Mouse (Mus musculus) neural tube, embryonic 15.5 days (tissue): ENCODE measurements at regions not wholly inside any gene's neighbourhood (a gene's known extent, or its start where the extent isn't known, plus 50 kb on each side); places are given as distances from the start of the nearest gene placed in this dataset.

Experiments
- ATAC-seq: fragments of 200-750 bp; cut with Nextera tagmentation; 2 replicates; pipeline ENCODE4 v1.8.0; 2017; ENCODE audit warnings: mild to moderate bottlenecking, moderate TSS enrichment, moderate library complexity; ENCODE audit not compliant: low FRiP score
- H3K27ac ChIP-seq: fragments of 300-500 bp; sonication (generic); replicated peaks from 2 replicates; pipeline ENCODE4 v1.5.1; 2015; ENCODE audit warnings: mild to moderate bottlenecking, inconsistent platforms
- H3K27me3 ChIP-seq: fragments of 300-500 bp; sonication (generic); replicated peaks from 2 replicates; pipeline ENCODE4 v1.6.1; 2015; ENCODE audit warnings: inconsistent platforms
- H3K36me3 ChIP-seq: fragments of 300-500 bp; sonication (generic); 2 replicates; pipeline ENCODE4 v1.6.1; 2015; ENCODE audit warnings: inconsistent platforms
- H3K4me1 ChIP-seq: fragments of 300-500 bp; sonication (generic); 2 replicates; pipeline ENCODE4 v1.6.1; 2015; ENCODE audit warnings: inconsistent platforms
- H3K4me2 ChIP-seq: fragments of 300-500 bp; sonication (generic); 2 replicates; pipeline ENCODE4 v1.6.1; 2015; ENCODE audit warnings: inconsistent platforms, mild to moderate bottlenecking, moderate library complexity
- H3K4me3 ChIP-seq: fragments of 300-500 bp; sonication (generic); replicated peaks from 2 replicates; pipeline ENCODE4 v1.5.1; 2015; ENCODE audit warnings: mild to moderate bottlenecking, inconsistent platforms
- H3K9ac ChIP-seq: fragments of 300-500 bp; sonication (generic); replicated peaks from 2 replicates; pipeline ENCODE4 v1.6.1; 2015; ENCODE audit warnings: mild to moderate bottlenecking, inconsistent platforms
- H3K9me3 ChIP-seq: fragments of 300-500 bp; sonication (generic); replicated peaks from 2 replicates; pipeline ENCODE4 v1.6.1; 2016; ENCODE audit warnings: inconsistent platforms
- WGBS: fragments of 180-500 bp; shearing (Covaris S2); methylation state at CpG from one replicate; pipeline ENCODE4 v1.1.7; 2015; ENCODE audit warnings: mixed read lengths; 5-methylcytosine and 5-hydroxymethylcytosine counted together

DNA sequence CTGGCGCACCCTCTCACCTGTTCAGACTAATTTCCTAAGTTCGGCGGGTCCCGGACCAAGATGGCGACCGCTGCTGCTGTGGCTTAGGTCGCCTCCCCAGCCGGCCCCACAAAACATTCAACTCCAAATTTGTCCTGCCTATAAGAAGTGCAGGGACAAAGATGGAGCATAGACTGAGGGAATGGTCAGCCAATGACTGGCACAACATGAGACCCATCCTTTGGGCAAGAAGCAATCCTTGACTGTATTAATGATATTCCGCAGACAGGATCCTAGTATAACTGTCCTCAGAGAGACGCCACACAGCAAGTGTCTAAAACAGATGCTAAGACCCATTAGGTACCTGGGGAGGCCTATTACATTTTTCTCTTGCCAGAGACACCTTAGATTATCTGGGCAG lies 1151.3 kb downstream of the Gsdmc2 start:
- Histone ChIP-seq H3K9me3 (no peaks in the 10 kb centered on the region), H3K4me2 (no peak overlapping the region), H3K9ac (no peak overlapping the region), H3K4me3 (no peak overlapping the region), H3K36me3 (no peaks in the 10 kb centered on the region), H3K27ac (no peak overlapping the region), H3K27me3 (no peaks in the 10 kb centered on the region), H3K4me1 (no peaks in the 10 kb centered on the region)
- no peak for ATAC-seq
- 96% methylated on average over 9 of the region's 10 CpGs for WGBS

DNA sequence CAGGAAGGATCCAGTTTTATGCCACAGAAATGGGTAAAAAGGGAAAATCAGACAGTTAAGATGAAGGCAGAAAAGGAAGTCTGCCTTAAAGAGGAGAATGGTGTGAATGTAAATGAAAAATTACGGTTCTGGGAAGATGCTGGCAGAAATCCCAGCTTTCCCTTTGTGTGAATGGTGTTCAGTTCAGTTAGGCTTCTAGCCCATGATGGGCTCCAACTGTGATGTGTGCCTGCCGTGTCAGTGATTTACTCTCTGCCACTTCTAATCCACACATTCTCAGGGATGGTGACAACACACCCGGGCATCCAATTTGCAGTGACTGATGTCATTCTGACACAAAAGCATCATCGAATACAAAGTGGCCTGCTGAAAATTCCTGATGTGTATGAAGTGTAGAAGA lies 1171.6 kb downstream of the Gsdmc2 start:
- Histone ChIP-seq H3K4me2 (no peak overlapping the region), H3K4me1 (no peaks in the 10 kb centered on the region), H3K9ac (no peak overlapping the region), H3K27ac (no peak overlapping the region), H3K9me3 (no peaks in the 10 kb centered on the region), H3K4me3 (no peak overlapping the region), H3K27me3 (no peaks in the 10 kb centered on the region), H3K36me3 (no peaks in the 10 kb centered on the region)
- ATAC-seq = no peak
- 40% methylated on average over 4 of the region's 4 CpGs for WGBS

DNA sequence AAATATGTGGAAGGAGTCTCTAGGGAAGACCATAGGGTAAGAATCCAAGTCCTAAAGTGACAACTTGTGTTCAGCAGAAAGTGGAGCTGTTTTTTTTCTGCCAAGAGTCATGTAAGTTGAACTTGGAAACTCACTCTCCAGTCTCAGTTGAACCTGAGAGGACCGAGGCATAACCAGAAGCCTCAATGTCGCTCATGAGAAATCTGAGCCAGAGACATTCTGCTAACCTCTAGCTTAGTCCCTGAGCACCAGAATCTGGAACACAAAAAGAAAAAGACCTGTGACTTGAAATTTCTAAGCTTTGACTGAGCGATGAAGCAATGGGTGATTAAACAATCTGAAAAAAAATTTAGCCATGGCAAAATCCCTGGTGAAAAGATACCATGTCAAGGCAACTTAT lies 1175.0 kb downstream of the Gsdmc2 start:
- no peak overlapping the region for H3K4me3 ChIP-seq
- ATAC-seq = no peak
- no peak overlapping the region for H3K9ac ChIP-seq
- no peak overlapping the region for H3K27ac ChIP-seq
- H3K9me3 ChIP-seq = no peaks in the 10 kb centered on the region
- no peaks in the 10 kb centered on the region for H3K4me1 ChIP-seq
- 89% methylated on average over 3 of the region's 3 CpGs for WGBS
- H3K4me2 ChIP-seq = no peak overlapping the region
- H3K27me3 ChIP-seq = no peaks in the 10 kb centered on the region
- no peaks in the 10 kb centered on the region for H3K36me3 ChIP-seq

DNA sequence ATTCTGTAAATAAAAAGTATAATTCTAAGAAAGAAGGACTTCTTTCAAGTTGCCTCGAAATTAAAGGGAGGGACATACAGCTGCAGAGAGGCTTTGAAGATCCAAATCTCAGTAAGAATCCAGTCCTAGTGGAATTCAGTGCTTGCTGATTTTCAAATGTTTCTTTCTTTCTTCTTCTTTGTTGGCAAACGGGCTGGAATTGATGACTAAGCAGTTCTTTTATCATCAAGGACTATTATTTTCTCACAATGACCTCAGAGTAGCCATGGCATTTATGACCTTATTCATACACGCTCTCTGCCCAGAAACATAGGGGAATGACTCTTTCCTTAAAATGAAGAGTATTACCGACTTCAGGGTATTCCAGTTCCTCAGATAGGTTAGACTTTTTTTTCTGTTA lies 1185.9 kb downstream of the Gsdmc2 start:
- no peak for ATAC-seq
- Histone ChIP-seq H3K27ac (no peak overlapping the region), H3K4me3 (no peak overlapping the region), H3K4me1 (no peaks in the 10 kb centered on the region), H3K36me3 (no peaks in the 10 kb centered on the region), H3K4me2 (no peak overlapping the region), H3K27me3 (no peaks in the 10 kb centered on the region), H3K9ac (no peak overlapping the region), H3K9me3 (no peaks in the 10 kb centered on the region)
- WGBS = 22% methylated on average over 4 of the region's 4 CpGs

DNA sequence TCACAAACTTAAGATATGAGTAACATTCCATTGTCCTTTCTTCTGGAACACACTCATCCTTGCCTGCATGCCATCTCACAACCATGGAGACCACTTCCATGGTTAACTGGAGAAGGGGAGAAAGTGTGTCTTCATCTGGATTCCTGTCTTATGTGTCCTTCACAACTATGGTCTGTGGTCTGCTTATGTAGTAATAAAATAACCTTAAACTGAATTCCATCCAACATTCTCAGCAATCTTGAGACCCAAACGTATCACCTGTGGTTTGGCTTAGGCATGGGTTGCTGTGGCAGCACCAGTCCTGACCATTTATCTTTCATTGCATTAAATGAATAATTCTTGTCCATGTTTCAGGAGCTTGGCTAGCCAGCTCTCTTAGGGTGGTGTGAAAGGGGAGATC lies 1186.3 kb downstream of the Gsdmc2 start:
- Histone ChIP-seq H3K4me1 (no peaks in the 10 kb centered on the region), H3K4me3 (no peak overlapping the region), H3K27me3 (no peaks in the 10 kb centered on the region), H3K4me2 (no peak overlapping the region), H3K27ac (no peak overlapping the region), H3K9ac (no peak overlapping the region), H3K9me3 (no peaks in the 10 kb centered on the region), H3K36me3 (no peaks in the 10 kb centered on the region)
- 75% methylated on average over 1 of the region's 1 CpGs for WGBS
- ATAC-seq = no peak

DNA sequence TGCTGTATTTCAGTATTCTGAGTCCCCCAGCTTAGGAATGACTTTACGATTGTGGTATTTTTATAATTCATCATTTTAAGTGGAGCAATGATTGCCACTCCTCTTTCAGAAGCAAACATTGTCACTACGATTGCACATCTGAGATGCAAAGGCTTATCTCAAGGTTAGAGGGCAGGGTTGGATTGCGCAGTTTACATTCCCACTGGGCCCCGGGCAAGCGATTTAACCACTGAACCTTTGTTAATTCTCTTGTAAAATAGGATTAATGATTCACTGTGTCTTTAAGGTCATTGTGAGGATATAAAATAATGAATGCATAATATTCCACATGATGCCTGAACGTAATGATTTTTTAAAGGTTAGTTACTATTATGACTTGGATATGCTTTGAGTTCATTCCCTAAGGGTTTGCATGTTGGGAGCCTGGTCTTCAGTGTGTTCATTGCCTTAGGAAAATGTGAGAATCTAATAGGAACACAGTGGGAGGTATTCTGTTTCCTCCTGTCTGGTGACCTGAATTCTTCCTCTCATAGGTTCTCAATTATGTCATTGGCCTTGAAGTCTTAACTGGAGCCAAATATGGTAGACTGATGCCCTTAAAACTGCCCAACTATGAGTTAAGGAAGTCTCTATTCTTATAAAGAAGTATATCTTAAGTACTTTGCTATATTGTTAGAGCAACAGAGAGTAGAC lies 1198.4 kb downstream of the Gsdmc2 start:
- no peak overlapping the region for H3K4me2 ChIP-seq
- H3K9ac ChIP-seq = no peak overlapping the region
- no peak overlapping the region for H3K27ac ChIP-seq
- no peak overlapping the region for H3K4me3 ChIP-seq
- 71% methylated on average over 6 of the region's 6 CpGs for WGBS
- no peak for ATAC-seq
- no peaks in the 10 kb centered on the region for H3K4me1 ChIP-seq
- no peaks in the 10 kb centered on the region for H3K36me3 ChIP-seq
- H3K9me3 ChIP-seq = no peaks in the 10 kb centered on the region
- no peaks in the 10 kb centered on the region for H3K27me3 ChIP-seq

DNA sequence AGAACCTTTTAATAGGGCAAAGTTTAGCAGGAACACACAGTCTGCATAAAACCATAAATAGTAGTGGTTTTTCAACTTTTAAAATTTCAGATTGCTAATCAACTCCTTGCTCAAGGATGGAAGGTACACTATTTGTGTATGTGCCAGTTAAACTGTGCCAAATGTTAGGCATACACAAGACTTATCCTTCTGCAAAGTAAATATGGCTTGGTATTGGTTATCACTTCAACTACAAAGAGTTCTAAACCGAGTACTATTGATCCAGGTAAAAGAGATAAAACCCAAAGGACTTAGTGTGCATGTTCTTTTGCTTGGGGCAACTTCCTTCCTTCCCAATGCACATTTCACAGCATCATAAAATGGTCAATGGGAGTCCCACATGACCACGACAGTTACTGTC lies 1200.2 kb downstream of the Gsdmc2 start:
- ATAC-seq = no peak
- H3K9me3 ChIP-seq = no peaks in the 10 kb centered on the region
- WGBS = 79% methylated on average over 2 of the region's 2 CpGs
- H3K27me3 ChIP-seq = no peaks in the 10 kb centered on the region
- no peak overlapping the region for H3K4me3 ChIP-seq
- H3K9ac ChIP-seq = no peak overlapping the region
- no peaks in the 10 kb centered on the region for H3K36me3 ChIP-seq
- H3K27ac ChIP-seq = no peak overlapping the region
- no peak overlapping the region for H3K4me2 ChIP-seq
- no peaks in the 10 kb centered on the region for H3K4me1 ChIP-seq

DNA sequence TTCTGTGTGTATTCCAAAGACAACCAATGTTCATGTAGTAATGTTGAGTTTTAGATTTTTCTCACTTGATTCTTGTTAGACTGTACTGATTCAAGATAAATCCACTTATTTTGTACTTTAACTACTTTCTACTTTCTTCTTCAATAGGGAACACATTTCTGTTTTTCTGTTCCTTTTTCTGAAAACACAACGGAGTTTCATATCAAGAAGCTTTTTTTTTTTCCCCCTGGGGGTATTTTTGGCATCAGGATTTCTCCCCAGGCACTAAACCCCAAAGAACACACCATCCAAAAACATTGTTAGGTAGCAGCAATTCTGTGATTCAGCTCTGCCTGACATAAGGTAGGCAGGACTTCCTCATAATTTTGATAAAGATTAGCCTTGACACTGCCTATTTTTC lies 1200.7 kb downstream of the Gsdmc2 start:
- Histone ChIP-seq H3K9me3 (no peaks in the 10 kb centered on the region), H3K4me1 (no peaks in the 10 kb centered on the region), H3K27ac (no peak overlapping the region), H3K27me3 (no peaks in the 10 kb centered on the region), H3K4me3 (no peak overlapping the region), H3K4me2 (no peak overlapping the region), H3K9ac (no peak overlapping the region), H3K36me3 (no peaks in the 10 kb centered on the region)
- ATAC-seq = no peak
- 56% methylated on average over 1 of the region's 1 CpGs for WGBS

DNA sequence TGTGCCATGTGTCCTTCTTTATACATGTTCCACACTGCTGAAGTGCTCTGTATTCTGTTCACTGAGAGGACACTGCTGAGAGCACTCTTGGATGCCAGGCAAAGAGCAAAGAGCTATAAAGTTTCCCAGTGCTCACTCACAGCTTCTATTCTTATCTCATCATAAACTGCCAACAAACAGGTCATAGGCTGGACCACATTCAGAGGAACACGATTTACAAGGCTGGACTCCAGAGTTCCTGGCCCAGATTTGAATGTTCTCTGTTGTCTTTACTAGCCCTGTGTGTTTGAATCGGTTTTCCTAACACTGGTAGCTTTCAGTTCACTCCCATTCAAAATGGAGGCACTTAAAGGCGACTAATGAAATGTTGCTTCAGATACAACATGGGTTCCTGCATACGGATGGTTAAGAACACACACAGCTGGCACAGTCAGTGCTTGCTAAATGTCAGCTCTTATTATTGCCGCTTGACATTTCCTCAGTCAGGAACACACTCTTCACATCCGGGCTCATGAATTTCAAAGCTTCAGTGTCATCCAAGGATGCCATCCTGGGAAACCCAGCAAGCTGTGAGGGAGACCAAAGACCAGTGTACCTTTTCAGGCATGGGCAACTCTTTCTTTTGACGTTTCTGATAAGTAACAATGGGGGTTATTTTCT lies 1203.8 kb downstream of the Gsdmc2 start:
- Histone ChIP-seq H3K9me3 (no peaks in the 10 kb centered on the region), H3K27ac (no peak overlapping the region)
- ATAC-seq = no peak

DNA sequence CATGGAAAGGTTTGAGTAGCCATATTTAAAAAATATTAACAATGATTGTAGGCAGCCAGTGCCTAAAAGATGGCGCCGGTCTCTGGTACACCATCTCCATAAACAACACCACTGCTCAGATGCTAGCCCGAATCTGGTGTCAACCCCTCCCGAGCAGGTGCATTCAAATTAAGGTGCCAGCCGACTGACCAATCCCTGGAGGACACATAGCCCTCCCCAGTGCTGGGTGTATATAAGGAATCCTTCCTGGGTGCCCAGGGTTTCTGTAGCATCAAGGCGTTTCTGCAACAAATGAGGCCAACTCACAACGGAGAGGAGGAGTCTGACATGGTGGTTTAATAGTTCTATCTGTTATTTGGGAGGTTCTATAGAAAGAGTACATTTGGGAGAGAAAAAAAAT lies 1219.6 kb downstream of the Gsdmc2 start:
- H3K27me3 ChIP-seq = no peaks in the 10 kb centered on the region
- no peak overlapping the region for H3K27ac ChIP-seq
- H3K9me3 ChIP-seq = no peaks in the 10 kb centered on the region
- no peak for ATAC-seq
- 94% methylated on average over 7 of the region's 7 CpGs for WGBS
- H3K4me2 ChIP-seq = no peak overlapping the region
- no peak overlapping the region for H3K9ac ChIP-seq
- no peaks in the 10 kb centered on the region for H3K4me1 ChIP-seq
- H3K36me3 ChIP-seq = no peaks in the 10 kb centered on the region
- no peak overlapping the region for H3K4me3 ChIP-seq

More for the DNA sequence above, 1203.8 kb downstream of the Gsdmc2 start:
- H3K4me3 ChIP-seq = no peak overlapping the region
- 78% methylated on average over 7 of the region's 7 CpGs for WGBS
- no peak overlapping the region for H3K9ac ChIP-seq
- no peaks in the 10 kb centered on the region for H3K36me3 ChIP-seq
- no peaks in the 10 kb centered on the region for H3K4me1 ChIP-seq
- H3K4me2 ChIP-seq = no peak overlapping the region
- H3K27me3 ChIP-seq = no peaks in the 10 kb centered on the region

DNA sequence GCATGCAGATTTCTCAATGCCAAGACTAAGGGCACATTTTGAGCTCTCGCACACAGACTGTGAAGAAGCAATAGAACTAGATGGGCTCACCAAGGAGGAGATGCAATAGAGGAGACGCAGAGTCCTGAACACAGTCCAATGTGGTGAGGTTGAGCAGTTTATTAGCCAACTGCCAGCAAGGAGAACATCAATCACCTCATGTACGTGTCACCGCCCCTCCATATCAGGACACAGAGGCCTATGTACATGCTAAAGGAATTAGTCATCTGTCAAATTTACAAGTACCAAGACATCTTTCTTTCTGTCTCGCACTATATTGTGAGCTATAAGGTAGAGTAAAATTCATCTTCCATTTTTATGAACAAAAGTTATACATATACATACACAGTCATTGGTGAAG lies 1228.9 kb downstream of the Gsdmc2 start:
- Histone ChIP-seq H3K36me3 (no peaks in the 10 kb centered on the region), H3K9ac (no peak overlapping the region), H3K4me1 (no peaks in the 10 kb centered on the region), H3K9me3 (no peaks in the 10 kb centered on the region), H3K27ac (no peak overlapping the region), H3K27me3 (no peaks in the 10 kb centered on the region), H3K4me3 (no peak overlapping the region), H3K4me2 (no peak overlapping the region)
- WGBS = 93% methylated on average over 5 of the region's 5 CpGs
- no peak for ATAC-seq

DNA sequence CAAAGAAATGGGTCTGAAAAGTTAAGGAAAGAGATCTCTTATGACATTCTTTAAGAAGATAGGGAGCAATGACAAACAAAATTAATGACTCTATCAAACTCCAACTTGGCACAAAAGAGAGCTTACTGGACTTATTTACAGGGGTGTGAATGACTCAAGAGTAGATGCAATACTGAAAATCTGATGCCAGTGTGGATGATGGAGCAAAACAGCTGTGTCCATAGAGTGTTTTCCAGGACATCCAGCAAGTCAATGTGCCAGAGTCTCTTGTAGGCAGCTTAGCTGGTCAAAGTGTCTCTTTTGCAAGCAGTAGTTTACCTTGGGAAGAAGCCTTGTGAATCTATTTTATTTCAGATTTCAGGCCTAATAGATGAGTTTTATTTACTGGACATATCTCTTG lies 1248.2 kb downstream of the Gsdmc2 start:
- Histone ChIP-seq H3K9ac (no peak overlapping the region), H3K4me1 (no peaks in the 10 kb centered on the region), H3K9me3 (no peaks in the 10 kb centered on the region), H3K27ac (no peak overlapping the region), H3K27me3 (no peaks in the 10 kb centered on the region), H3K4me2 (no peak overlapping the region), H3K36me3 (no peaks in the 10 kb centered on the region), H3K4me3 (no peak overlapping the region)
- no peak for ATAC-seq
